Mouse (Mus musculus): ENCODE results near the gene Rgs7bp. TPM values are rescaled to one million over a fixed set of nuclear protein-coding genes. Genes with fewer than 3 reads are reported as not detected.

Rgs7bp gene
- total RNA-seq, 2 experiments from 2014 or later, result 166 to 173 TPM

- TF ChIP-seq CTCF (IDR thresholded peaks at IDR 0.05), result no peak
Measured at GRCm38 (mm10) chr13:104962166-104962565, 92.6 kb downstream of the Rgs7bp start.

DNA sequence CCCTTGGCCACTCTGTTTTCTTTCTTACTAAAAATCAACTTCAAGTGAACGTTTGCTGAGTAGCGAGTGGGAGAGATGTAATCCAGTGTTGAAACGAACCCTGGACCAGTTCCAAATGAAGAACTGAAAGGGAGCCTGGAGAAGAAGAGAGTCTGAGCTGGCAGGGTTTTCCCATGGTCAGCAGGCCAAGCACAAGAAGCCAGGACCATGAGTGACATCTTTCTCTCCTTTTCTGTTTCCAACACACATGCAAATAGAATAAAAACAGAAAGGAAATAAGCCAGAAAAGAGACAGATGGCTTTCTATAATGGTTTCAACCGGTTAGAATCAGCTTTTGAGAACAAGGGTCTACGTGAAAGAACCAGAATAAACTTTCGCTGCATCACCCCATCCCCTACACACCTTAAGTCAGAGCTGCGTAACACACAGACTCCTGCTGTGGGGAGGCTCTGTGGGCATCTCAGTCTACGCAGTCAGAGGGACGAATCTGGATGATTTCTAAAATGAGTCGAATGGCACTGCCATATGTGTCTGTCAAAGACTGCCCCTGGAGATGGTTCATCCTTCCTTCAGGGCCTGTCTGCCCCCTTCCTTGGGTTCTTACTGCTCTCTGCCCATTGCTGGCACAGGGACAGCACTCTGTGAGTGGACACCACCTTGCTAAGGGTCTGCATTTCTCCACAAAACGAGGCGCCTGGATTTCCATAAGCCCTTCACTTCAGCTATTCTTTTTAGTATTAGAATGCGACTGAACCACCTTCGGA, 93.6 kb downstream of the Rgs7bp start:
- Histone ChIP-seq H3K4me3 (no peak overlapping the region), H3K27ac (peak overlapping the region; percentile 71)
- no peak for TF ChIP-seq CTCF (IDR thresholded peaks at IDR 0.05)
- no peak for DNase-seq (ENCODE audit: extremely low spot score in 1 of 2, low spot score in 2 of 2)
- intact Hi-C loops (cut with DNase I), result loop anchor here (2.0 kb wide), 1 partner anchor 22 kb away; no protein-coding TSS in a partner anchor

More at GRCm38 (mm10) chr13:104962166-104962565, 92.6 kb downstream of the Rgs7bp start:
- DNase-seq (ENCODE audit: extremely low spot score in 1 of 2, low spot score in 2 of 2), result no peak
- no peak overlapping the region for H3K4me3 ChIP-seq
- intact Hi-C loops (cut with DNase I), result loop anchor here (2.0 kb wide), 1 partner anchor 77 kb away; no protein-coding TSS in a partner anchor
- peak overlapping the region; percentile 71 for H3K27ac ChIP-seq

DNA sequence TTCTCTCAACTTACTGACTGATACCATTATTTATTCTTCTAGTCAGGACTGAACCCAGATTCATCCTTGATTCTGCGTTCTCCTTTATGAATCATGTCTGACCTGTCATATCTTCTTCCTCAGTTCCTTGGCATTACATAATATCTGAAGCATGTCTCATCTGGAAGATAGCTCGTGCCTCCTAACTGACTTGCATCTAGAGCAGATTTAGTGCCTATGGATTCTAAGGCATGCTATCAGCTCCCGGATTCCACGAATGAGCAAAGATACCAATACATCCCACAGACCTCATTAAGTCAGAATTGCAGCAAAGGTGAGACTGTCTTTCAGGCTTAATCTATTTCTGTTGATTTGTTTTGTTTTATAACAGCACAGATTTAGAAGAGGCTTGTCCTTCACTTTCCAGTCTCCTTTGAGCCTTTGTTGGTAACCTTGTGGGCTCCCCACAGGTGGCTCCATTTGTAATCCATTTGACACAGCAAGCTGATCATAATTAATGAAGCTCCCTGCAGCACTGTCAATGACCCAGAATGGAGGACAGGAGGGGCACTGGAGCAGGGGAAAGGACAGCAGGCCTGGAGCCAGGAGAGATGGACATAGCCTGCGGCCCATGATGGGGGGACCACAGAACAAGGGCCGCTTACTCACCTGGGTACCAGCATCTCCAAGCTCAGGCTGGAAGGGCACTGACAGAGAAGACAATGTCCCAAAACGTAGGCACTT, 94.4 kb downstream of the Rgs7bp start:
- intact Hi-C loops (cut with DNase I), result loop anchor here (2.0 kb wide), 1 partner anchor 22 kb away; no protein-coding TSS in a partner anchor
- Histone ChIP-seq H3K4me3 (no peak overlapping the region), H3K27ac (peak overlapping the region; percentile 71)
- TF ChIP-seq CTCF (IDR thresholded peaks at IDR 0.05), result no peak
- no peak for DNase-seq (ENCODE audit: extremely low spot score in 1 of 2, low spot score in 2 of 2)

DNA sequence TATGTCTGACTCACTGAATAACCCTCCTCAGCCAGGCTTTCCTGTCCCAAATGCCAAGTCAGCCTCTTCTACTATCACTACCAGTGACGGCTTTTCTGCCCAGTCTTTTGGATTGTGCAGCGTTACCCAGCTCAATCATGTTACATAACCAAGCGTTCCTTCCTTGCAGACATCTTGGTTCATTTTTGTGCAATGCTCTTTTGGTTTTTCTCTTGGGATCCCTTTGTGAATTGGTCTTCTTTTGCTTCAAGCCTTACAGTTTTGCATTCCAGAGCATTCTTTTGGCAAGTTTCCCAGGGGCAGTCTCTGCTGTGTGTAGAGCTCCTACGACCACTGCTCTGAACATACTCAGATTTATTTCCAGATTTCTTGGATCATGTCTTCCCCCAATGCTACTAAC, 95.0 kb downstream of the Rgs7bp start:
- no peak for DNase-seq (ENCODE audit: extremely low spot score in 1 of 2, low spot score in 2 of 2)
- intact Hi-C loops (cut with DNase I), result loop anchor here (2.0 to 10.0 kb wide), 2 partner anchors 23 to 1965 kb away; no protein-coding TSS in a partner anchor
- Histone ChIP-seq H3K27ac (peak overlapping the region; percentile 71; the same call in 1 of the 2 replicates), H3K4me3 (no peak overlapping the region)
- TF ChIP-seq CTCF (IDR thresholded peaks at IDR 0.05), result no peak

- peak; percentile 82 for TF ChIP-seq CTCF (IDR thresholded peaks at IDR 0.05)
- peak; percentile 77 to 81 for DNase-seq (ENCODE audit: extremely low spot score in 1 of 2, low spot score in 2 of 2)
- no peak overlapping the region for H3K4me3 ChIP-seq
- H3K27ac ChIP-seq, result no peak overlapping the region
- intact Hi-C loops (cut with DNase I), result loop anchor here (1.0 to 5.0 kb wide), 4 partner anchors 105 to 429 kb away; no protein-coding TSS in a partner anchor
Measured at GRCm38 (mm10) chr13:104947958-104948357, 106.8 kb downstream of the Rgs7bp start.

DNA sequence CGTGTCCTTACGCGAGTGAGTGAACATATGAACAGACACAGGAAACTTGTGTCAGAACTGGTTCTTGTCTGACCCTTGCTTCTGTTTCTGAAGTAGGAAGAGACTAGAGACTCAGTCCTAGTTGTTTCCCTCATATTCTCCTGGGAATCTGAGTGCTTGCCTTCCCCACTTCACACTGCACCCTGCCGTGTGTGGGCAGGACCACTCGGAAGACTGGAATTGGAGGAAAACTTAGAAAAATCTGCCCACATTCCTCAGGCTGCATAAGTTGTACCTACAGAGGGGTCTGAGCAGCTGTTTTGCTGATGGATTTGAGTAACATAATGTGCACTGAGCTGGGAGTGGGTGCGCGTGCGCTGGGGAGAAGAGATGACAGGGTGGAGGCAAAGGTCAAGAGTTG, 114.2 kb downstream of the Rgs7bp start:
- no peak for TF ChIP-seq CTCF (IDR thresholded peaks at IDR 0.05)
- Histone ChIP-seq H3K4me3 (no peak overlapping the region; the same call in 1 of the 2 replicates), H3K27ac (peak overlapping the region; percentile 59)
- DNase-seq (ENCODE audit: extremely low spot score in 1 of 2, low spot score in 2 of 2), result no peak
- intact Hi-C loops (cut with DNase I), result loop anchor here (1.0 kb wide), 1 partner anchor 135 kb away; no protein-coding TSS in a partner anchor

DNA sequence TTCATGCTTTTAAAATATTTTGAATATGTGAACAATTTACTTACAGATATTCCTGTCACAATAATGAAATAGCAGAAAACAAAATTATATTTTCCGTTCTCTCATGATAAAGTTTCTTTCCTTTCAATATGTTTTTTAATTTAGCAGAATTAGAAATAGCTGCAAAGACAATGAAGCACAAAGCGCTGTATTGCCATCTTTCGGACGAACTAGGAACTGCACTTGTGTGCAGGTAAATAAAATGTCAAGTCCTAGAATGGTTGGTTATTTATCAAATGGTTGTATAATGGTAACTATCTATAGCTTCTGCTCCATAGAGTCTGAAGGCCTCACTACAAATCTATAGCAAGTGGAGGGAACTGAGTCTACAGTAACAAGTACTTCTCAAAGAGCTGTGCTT, 114.9 kb downstream of the Rgs7bp start:
- TF ChIP-seq CTCF (IDR thresholded peaks at IDR 0.05), result peak; percentile 93
- Histone ChIP-seq H3K4me3 (peak overlapping the region; percentile 27; the same call in 1 of the 2 replicates), H3K27ac (peak overlapping the region; percentile 59)
- DNase-seq (ENCODE audit: extremely low spot score in 1 of 2, low spot score in 2 of 2), result peak; percentile 70 to 76
- intact Hi-C loops (cut with DNase I), result loop anchor here (1.0 to 5.0 kb wide), 2 partner anchors 135 to 653 kb away; partner anchors contain the start of gene Adamts6

- Histone ChIP-seq H3K27ac (no peak overlapping the region), H3K4me3 (no peak overlapping the region)
- intact Hi-C loops (cut with DNase I), result loop anchor here (5.0 kb wide), 1 partner anchor 652 kb away; the partner anchor contains the start of gene Adamts6
- DNase-seq (ENCODE audit: extremely low spot score in 1 of 2, low spot score in 2 of 2), result no peak
- TF ChIP-seq CTCF (IDR thresholded peaks at IDR 0.05), result no peak
Measured at GRCm38 (mm10) chr13:104938966-104939593, 115.7 kb downstream of the Rgs7bp start.

- H3K4me3 ChIP-seq, result no peak overlapping the region
- TF ChIP-seq CTCF (IDR thresholded peaks at IDR 0.05), result no peak
- intact Hi-C loops (cut with DNase I), result loop anchor here (5.0 kb wide), 1 partner anchor 650 kb away; the partner anchor contains the start of gene Adamts6
- DNase-seq (ENCODE audit: extremely low spot score in 1 of 2, low spot score in 2 of 2), result no peak
- no peak overlapping the region for H3K27ac ChIP-seq
Measured at GRCm38 (mm10) chr13:104937759-104938158, 117.0 kb downstream of the Rgs7bp start.

GRCm38 (mm10) chr13:104936586-104936985, 118.1 kb downstream of the Rgs7bp start:
- intact Hi-C loops (cut with DNase I), result loop anchor here (5.0 kb wide), 1 partner anchor 649 kb away; the partner anchor contains the start of gene Adamts6
- DNase-seq (ENCODE audit: extremely low spot score in 1 of 2, low spot score in 2 of 2), result no peak
- TF ChIP-seq CTCF (IDR thresholded peaks at IDR 0.05), result no peak
- Histone ChIP-seq H3K4me3 (no peak overlapping the region), H3K27ac (no peak overlapping the region)

Data from left cerebral cortex, adult 2 months (tissue).